Mouse (Mus musculus): ENCODE measurements at regions not wholly inside any gene's neighbourhood (a gene's known extent, or its start where the extent isn't known, plus 50 kb on each side); places are given as distances from the start of the nearest gene placed in this dataset.

DNA sequence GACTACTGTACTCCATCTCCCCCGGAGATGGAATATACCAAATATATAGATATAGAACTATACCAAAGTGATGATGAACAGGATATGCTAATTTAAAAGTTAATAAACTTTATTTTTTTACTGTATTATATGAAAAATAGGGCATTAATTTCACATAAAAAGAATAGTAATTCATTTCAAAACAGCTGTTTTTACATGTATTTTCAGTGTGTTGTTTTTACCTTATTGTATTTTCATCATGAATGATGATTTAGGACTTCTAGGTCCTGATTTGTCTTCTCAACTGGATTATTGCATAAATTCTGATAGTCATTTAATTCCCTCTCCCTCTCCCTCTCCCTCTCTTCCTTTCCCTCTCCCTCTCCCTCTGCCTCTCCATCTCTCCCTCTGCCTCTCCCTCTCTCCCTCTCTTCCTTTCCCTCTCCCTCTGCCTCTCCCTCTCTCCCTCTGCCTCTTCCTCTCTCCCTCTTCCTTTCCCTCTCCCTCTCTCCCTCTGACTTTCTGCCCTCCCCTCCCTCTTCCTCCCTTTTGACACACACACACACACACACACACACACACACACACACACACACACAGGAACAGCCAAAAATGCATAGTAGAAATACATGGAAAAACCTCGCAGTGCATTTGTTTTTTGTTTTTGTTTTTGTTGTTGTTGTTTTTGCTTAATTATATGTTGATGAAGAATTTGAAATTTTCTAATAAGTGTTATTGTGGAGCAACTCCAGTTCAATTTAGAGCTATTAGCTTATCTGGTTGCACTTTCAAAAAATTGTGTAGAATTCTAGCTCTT lies 298.3 kb upstream of the Nrxn1 start:
- no peak for TF ChIP-seq MAFK (IDR thresholded peaks at IDR 0.05; ENCODE audit: insufficient read depth, low read depth, low read length)
- no peak for TF ChIP-seq ZC3H11A (IDR thresholded peaks at IDR 0.05; ENCODE audit: borderline replicate concordance, low read depth, low read length)
